Mouse (Mus musculus): ENCODE measurements around the gene Zranb3. TPM values are rescaled to one million over a fixed set of nuclear protein-coding genes. Genes with fewer than 3 reads are reported as not detected.

Gene Zranb3
- polyA plus RNA-seq, 1 experiment: 0.97 TPM

GRCm38 (mm10) chr1:128061401-128061800 is 41.4 kb downstream of the Zranb3 start:
- WGBS: 91% methylated on average over 1 of the region's 1 CpGs
- DNase-seq (ENCODE audit: low read depth in 1 of 2, low spot score in 2 of 2): no peak
- TF ChIP-seq CTCF (IDR thresholded peaks at IDR 0.05; ENCODE audit: extremely low read depth, insufficient read depth, insufficient read length, insufficient replicate concordance) (no peak), POLR2A (IDR thresholded peaks at IDR 0.05; ENCODE audit: low read depth, low read length) (no peak)
- H3K36me3 ChIP-seq (ENCODE audit: control insufficient read depth, insufficient read depth, low read length): no peaks in the 10 kb centered on the region
- no peak overlapping the region for H3K27ac ChIP-seq (ENCODE audit: insufficient read depth, low read length)
- no peaks in the 10 kb centered on the region for H3K4me1 ChIP-seq (ENCODE audit: control insufficient read depth, insufficient read depth, insufficient read length)
- no peaks in the 10 kb centered on the region for H3K27me3 ChIP-seq (ENCODE audit: control insufficient read depth, insufficient read depth, low read length)
- H3K4me3 ChIP-seq (ENCODE audit: extremely low read depth, insufficient read depth, insufficient read length): no peak overlapping the region

GRCm38 (mm10) chr1:128060655-128061344 is 42.0 kb downstream of the Zranb3 start:
- no peak for DNase-seq (ENCODE audit: low read depth in 1 of 2, low spot score in 2 of 2)
- Histone ChIP-seq H3K36me3 (ENCODE audit: control insufficient read depth, insufficient read depth, low read length) (no peaks in the 10 kb centered on the region), H3K4me3 (ENCODE audit: extremely low read depth, insufficient read depth, insufficient read length) (no peak overlapping the region), H3K27me3 (ENCODE audit: control insufficient read depth, insufficient read depth, low read length) (no peaks in the 10 kb centered on the region), H3K4me1 (ENCODE audit: control insufficient read depth, insufficient read depth, insufficient read length) (no peaks in the 10 kb centered on the region), H3K27ac (ENCODE audit: insufficient read depth, low read length) (no peak overlapping the region)
- 81% methylated on average over 8 of the region's 8 CpGs for WGBS
- TF ChIP-seq CTCF (IDR thresholded peaks at IDR 0.05; ENCODE audit: extremely low read depth, insufficient read depth, insufficient read length, insufficient replicate concordance): no peak
- TF ChIP-seq POLR2A (IDR thresholded peaks at IDR 0.05; ENCODE audit: low read depth, low read length): no peak

- Histone ChIP-seq H3K4me3 (ENCODE audit: extremely low read depth, insufficient read depth, insufficient read length) (no peak overlapping the region), H3K27me3 (ENCODE audit: control insufficient read depth, insufficient read depth, low read length) (no peaks in the 10 kb centered on the region), H3K4me1 (ENCODE audit: control insufficient read depth, insufficient read depth, insufficient read length) (no peaks in the 10 kb centered on the region), H3K36me3 (ENCODE audit: control insufficient read depth, insufficient read depth, low read length) (no peaks in the 10 kb centered on the region), H3K27ac (ENCODE audit: insufficient read depth, low read length) (no peak overlapping the region)
- DNase-seq (ENCODE audit: low read depth in 1 of 2, low spot score in 2 of 2): no peak
- WGBS: 92% methylated on average over 5 of the region's 5 CpGs
- TF ChIP-seq CTCF (IDR thresholded peaks at IDR 0.05; ENCODE audit: extremely low read depth, insufficient read depth, insufficient read length, insufficient replicate concordance) (no peak), POLR2A (IDR thresholded peaks at IDR 0.05; ENCODE audit: low read depth, low read length) (no peak)
These were observed 44.2 kb downstream of the Zranb3 start for GRCm38 (mm10) chr1:128058625-128059024.

- Histone ChIP-seq H3K36me3 (ENCODE audit: control insufficient read depth, insufficient read depth, low read length) (no peaks in the 10 kb centered on the region), H3K27ac (ENCODE audit: insufficient read depth, low read length) (no peak overlapping the region; the same call in 1 of the 2 replicates), H3K4me3 (ENCODE audit: extremely low read depth, insufficient read depth, insufficient read length) (no peak overlapping the region), H3K4me1 (ENCODE audit: control insufficient read depth, insufficient read depth, insufficient read length) (no peaks in the 10 kb centered on the region), H3K27me3 (ENCODE audit: control insufficient read depth, insufficient read depth, low read length) (no peaks in the 10 kb centered on the region)
- no peak for TF ChIP-seq POLR2A (IDR thresholded peaks at IDR 0.05; ENCODE audit: low read depth, low read length)
- no peak for TF ChIP-seq CTCF (IDR thresholded peaks at IDR 0.05; ENCODE audit: extremely low read depth, insufficient read depth, insufficient read length, insufficient replicate concordance)
- no peak for DNase-seq (ENCODE audit: low read depth in 1 of 2, low spot score in 2 of 2)
- 70% methylated on average over 4 of the region's 4 CpGs for WGBS
These were observed 45.6 kb downstream of the Zranb3 start for GRCm38 (mm10) chr1:128057269-128057668.

GRCm38 (mm10) chr1:128046920-128047319 is 55.9 kb downstream of the Zranb3 start:
- DNase-seq (ENCODE audit: low read depth in 1 of 2, low spot score in 2 of 2): no peak
- Histone ChIP-seq H3K27me3 (ENCODE audit: control insufficient read depth, insufficient read depth, low read length) (no peaks in the 10 kb centered on the region), H3K36me3 (ENCODE audit: control insufficient read depth, insufficient read depth, low read length) (no peaks in the 10 kb centered on the region), H3K4me1 (ENCODE audit: control insufficient read depth, insufficient read depth, insufficient read length) (no peaks in the 10 kb centered on the region), H3K27ac (ENCODE audit: insufficient read depth, low read length) (no peak overlapping the region), H3K4me3 (ENCODE audit: extremely low read depth, insufficient read depth, insufficient read length) (no peak overlapping the region)
- 94% methylated on average over 7 of the region's 7 CpGs for WGBS
- TF ChIP-seq POLR2A (IDR thresholded peaks at IDR 0.05; ENCODE audit: low read depth, low read length): no peak

GRCm38 (mm10) chr1:128046455-128046854 is 56.4 kb downstream of the Zranb3 start:
- H3K27me3 ChIP-seq (ENCODE audit: control insufficient read depth, insufficient read depth, low read length): no peaks in the 10 kb centered on the region
- DNase-seq (ENCODE audit: low read depth in 1 of 2, low spot score in 2 of 2): no peak
- no peaks in the 10 kb centered on the region for H3K4me1 ChIP-seq (ENCODE audit: control insufficient read depth, insufficient read depth, insufficient read length)
- TF ChIP-seq CTCF (IDR thresholded peaks at IDR 0.05; ENCODE audit: extremely low read depth, insufficient read depth, insufficient read length, insufficient replicate concordance) (no peak), POLR2A (IDR thresholded peaks at IDR 0.05; ENCODE audit: low read depth, low read length) (no peak)
- WGBS: 94% methylated on average over 2 of the region's 2 CpGs
- no peak overlapping the region for H3K4me3 ChIP-seq (ENCODE audit: extremely low read depth, insufficient read depth, insufficient read length)
- H3K36me3 ChIP-seq (ENCODE audit: control insufficient read depth, insufficient read depth, low read length): no peaks in the 10 kb centered on the region
- no peak overlapping the region for H3K27ac ChIP-seq (ENCODE audit: insufficient read depth, low read length)

- Histone ChIP-seq H3K4me1 (ENCODE audit: control insufficient read depth, insufficient read depth, insufficient read length) (no peaks in the 10 kb centered on the region), H3K4me3 (ENCODE audit: extremely low read depth, insufficient read depth, insufficient read length) (no peak overlapping the region), H3K36me3 (ENCODE audit: control insufficient read depth, insufficient read depth, low read length) (no peaks in the 10 kb centered on the region), H3K27me3 (ENCODE audit: control insufficient read depth, insufficient read depth, low read length) (no peaks in the 10 kb centered on the region), H3K27ac (ENCODE audit: insufficient read depth, low read length) (no peak overlapping the region)
- WGBS: 80% methylated on average over 4 of the region's 4 CpGs
- TF ChIP-seq CTCF (IDR thresholded peaks at IDR 0.05; ENCODE audit: extremely low read depth, insufficient read depth, insufficient read length, insufficient replicate concordance): no peak
- no peak for TF ChIP-seq POLR2A (IDR thresholded peaks at IDR 0.05; ENCODE audit: low read depth, low read length)
- no peak for DNase-seq (ENCODE audit: low read depth in 1 of 2, low spot score in 2 of 2)
These were observed 58.7 kb downstream of the Zranb3 start for GRCm38 (mm10) chr1:128044181-128044580.
